Mouse (Mus musculus) 416B (cell line): ENCODE measurements around the gene Atp5mpl.

Experiments used
- DNase-seq: peaks from one replicate; pipeline ENCODE4 v3.0.0; 2011; ENCODE audit warnings: low read depth

Atp5mpl gene

GRCm38 (mm10) chr12:111950486-111950885 is 16.3 kb downstream of the Atp5mpl start:
- no peak for DNase-seq

DNA sequence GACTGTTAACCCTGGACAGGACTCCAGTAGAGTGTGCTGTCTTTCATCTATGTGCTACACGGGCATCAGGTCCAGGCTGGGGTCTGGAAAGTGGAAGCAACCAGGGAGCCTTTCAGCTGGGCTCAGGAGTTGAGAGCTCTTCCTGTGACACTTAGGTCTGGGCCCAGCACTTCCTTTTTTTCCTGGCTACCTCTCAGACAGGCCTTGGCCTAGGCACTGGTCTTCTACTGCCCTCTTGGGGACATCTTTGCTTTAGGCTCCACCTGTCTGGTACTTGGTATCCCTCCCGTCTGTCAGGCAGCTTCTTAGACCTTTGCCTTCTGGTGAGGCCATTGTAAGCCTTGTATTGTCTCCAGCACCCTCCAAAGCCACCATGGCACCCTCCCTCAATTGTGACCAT is 20.1 kb downstream of the Atp5mpl start:
- DNase-seq, result peak; percentile 96

- peak; percentile 88 for DNase-seq
Measured at GRCm38 (mm10) chr12:111945765-111946655, 20.8 kb downstream of the Atp5mpl start.

- DNase-seq, result peak; percentile 96
Measured at GRCm38 (mm10) chr12:111945115-111945514, 21.7 kb downstream of the Atp5mpl start.

- DNase-seq, result peak; percentile 94
Measured at GRCm38 (mm10) chr12:111944065-111944987, 22.5 kb downstream of the Atp5mpl start.

DNA sequence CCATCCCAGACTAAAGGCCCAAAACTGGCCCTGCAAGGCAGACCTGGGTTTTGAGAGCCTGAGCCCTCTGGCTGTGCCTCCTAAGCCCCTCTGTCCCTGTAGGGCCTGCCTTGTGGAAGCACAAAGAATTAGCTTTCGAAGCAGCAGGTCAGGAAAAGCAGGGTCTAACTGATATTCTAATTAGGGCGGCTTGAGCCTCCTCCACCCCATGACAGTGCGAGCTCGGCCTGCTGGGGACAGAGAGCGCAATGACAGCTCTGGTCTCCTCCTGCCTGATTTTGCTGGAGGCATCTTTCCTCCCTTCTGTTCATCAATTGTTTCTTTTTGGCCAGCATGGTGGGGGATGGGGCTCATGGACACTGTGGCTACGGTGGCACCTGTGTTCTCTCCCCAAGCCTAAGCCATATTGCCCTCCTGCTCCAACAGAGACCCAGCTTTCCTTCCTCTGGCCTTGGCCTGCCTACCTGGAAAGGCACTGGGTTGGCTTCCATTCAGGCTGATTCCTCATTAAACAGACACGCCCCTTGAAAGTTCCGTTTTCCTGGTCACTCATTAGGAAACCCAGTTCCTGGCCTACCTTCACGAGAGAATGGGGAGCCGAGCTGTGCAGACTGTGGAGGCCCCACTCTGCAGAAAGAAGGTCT is 23.2 kb downstream of the Atp5mpl start:
- DNase-seq, result peak; percentile 65

- no peak for DNase-seq
Measured at GRCm38 (mm10) chr12:111938623-111939177, 28.1 kb downstream of the Atp5mpl start.

DNA sequence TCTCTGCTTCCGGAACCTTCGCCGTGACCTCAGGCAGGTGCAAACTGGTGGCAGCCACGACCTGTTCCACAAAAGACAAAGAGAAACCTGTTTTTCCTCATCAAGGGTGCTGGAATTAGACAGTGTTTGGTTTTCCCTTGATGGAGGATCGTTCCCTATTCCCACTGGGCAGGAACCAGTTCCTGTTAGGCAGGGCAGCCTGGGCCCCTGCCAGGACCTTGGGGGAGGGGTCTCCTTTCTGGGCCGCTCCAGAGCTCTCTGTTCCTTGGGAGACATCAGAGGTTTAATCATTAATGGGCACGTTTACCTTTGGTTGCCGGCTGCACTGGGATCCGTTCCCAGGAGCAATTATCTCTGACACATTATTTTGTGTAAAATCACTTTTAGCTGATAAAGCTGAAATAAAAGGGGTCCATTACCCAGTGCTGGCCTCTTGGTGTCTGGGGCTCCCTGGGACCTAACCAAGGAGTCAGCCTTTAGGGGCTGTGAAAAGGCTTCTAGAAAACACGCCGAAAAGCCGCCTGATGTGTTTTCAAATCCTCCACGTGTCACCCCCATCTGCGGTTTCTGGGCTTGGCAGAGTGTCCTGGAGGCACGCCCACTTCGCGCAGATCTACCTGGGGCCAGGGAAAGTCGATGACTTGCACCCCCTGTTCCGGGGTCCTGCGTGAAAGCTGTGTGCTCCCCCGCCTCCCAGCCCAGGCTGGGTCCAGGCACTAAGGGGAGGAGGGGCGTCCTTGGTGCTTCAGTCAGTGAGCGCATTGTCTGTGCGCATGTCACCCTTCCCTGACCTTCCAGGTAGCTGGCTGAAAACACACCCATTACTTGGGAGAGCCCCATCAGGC is 29.8 kb downstream of the Atp5mpl start:
- no peak for DNase-seq

DNA sequence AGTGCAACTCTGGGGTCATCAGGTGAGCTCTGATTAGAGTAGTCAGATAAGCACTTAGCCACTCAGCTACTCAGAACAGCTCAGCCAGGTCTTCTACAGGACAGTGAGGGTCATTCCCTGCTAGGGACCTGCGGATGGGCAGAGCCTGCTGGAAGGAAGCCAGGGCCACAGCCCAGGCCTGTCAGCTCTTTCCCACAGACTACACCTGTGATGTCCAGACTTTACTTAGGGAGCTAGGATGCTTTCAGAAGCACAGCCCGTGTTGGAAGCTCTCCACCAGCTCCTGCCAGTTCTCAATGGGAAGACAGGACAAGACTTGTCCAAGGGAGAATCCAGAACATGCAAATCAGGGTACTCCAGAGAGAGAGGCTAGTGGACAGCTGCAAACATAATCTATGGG is 32.8 kb downstream of the Atp5mpl start:
- DNase-seq, result peak; percentile 16

DNA sequence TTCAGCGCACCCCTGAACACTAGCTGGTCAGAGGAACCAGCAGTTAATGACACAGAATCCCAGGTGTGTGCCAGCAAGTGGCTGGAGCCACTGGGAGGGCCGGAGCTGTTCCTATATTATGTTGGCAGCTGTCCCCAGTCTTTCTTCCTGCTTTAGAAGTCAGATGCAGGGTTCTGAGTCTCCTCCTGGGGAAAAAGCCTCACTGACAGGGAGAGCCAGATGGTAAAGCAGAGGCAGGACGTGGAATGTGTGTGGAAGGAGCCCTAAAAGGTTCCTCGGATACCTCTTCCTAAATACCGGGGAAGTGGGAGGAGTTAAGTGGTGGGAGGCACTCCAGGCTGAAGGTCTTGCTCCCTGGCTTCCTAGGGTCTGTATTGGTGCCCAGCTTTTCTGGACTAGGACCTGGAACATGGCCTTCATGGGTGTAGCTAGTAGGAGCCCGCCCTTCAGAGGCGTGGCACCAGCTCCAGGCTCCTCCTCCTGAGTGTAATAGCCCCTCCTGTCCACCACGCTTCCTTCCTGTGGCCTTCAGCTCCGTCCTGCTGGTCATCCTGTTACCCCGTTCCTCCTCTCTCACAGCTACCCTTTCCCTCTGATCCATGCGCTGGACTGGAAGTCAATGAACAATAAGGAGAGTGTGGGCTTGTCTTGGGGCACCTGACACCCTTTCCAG is 33.6 kb downstream of the Atp5mpl start:
- DNase-seq, result peak; percentile 92

DNA sequence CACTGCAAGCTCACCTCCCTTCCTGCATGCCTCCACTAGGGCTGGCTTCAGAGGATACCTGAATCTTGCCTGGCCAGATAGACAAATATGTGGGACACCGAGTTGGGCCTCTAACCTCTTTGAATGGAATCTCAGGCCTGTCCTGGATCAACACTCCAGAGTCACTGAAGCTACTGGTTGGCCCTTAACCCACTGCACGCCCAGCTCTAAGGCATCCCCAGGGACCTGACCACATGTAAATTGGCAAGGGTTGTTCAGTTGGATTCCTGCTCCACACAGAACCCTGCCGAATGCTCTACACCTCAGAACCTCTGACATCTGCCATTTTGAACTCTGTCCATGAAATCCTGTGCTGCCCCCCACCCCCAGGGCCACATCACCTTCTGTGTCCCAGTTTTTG is 34.3 kb downstream of the Atp5mpl start:
- no peak for DNase-seq

DNA sequence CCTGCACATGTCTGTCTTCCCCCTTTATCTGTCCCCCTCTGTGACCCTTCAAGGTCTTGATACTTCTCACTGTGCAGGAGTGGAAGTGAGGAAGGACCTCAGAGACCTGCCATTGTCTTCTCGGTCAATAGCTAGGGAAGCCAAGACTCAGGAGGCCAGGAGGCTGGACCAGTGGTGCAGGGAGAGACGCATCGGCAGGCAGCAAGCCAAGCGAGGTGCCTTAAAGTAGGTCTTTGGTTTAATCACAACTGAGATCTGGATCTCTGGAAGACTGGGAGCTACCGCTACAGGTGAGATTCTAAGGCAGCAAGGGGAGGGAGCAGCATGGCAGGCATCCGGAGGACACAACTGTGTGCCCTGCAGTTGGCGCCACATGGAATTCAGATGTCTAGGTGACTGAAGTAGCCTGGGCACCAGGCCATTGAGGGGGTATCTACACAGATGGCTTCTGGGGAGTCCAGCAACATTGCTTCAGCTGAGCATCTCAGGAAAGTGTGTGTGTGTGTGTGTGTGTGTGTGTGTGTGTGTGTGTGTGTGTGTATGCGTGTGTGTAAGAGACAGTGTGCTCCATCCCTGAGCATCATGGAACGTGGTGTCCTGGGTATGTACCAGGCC is 35.3 kb downstream of the Atp5mpl start:
- DNase-seq, result no peak

GRCm38 (mm10) chr12:111928411-111928966 is 38.3 kb downstream of the Atp5mpl start:
- no peak for DNase-seq

GRCm38 (mm10) chr12:111927338-111927737 is 39.4 kb downstream of the Atp5mpl start:
- peak; percentile 30 for DNase-seq

DNA sequence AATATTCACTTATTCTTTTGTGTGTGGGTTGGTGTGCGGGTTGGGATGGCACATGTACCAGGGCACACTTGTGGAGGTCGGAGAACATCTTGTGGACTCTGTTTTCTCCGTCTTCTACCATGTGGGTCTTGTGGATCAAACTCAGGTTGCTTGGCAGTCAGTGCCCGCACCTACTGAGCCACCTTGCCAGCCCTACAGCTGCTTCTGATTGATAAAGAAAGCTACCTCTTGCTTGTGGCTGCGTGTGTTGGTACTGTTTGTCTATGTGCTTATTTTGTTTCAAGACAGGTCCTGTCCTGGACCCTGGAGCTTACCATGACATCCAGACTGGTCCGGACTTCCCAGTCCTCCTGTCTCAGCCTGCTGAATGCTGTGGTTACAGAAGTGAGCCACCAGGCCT is 43.7 kb downstream of the Atp5mpl start:
- DNase-seq, result no peak

- DNase-seq, result peak; percentile 71
Measured at GRCm38 (mm10) chr12:111920046-111920445, 46.7 kb downstream of the Atp5mpl start.

DNA sequence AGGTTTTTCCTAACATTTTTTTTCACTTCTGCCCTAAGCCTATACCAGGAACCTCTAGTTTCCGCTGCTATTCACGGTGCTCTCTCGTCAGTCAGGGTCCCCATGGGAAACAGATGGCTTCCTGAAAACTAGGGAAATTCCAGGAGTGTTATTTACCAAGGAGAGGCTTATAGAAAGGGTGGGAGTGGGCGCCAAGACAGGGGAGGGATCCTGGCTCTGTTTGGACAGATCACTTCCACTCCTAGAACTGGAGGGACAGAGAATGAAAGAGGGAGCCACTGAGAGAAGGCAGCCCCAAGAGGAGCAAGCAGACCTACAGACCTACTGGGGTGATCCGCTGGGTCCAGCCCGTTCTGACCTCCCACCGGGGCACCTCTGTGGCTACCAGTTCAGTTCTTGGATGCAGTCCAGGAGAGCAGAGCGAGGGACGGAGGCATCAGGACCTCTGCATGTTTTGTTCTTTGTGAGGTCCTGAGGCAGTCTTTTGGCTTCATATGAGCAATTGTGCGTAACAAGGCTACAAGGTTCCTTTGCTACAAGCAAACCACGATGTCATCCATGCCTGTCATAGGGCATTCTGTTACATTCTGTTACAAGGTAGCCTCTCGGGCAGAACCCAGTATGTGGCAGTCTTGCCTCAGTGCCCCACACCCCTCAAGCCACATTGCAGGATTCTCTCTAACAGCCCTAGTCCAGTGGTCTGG is 50.1 kb downstream of the Atp5mpl start:
- DNase-seq, result no peak

DNA sequence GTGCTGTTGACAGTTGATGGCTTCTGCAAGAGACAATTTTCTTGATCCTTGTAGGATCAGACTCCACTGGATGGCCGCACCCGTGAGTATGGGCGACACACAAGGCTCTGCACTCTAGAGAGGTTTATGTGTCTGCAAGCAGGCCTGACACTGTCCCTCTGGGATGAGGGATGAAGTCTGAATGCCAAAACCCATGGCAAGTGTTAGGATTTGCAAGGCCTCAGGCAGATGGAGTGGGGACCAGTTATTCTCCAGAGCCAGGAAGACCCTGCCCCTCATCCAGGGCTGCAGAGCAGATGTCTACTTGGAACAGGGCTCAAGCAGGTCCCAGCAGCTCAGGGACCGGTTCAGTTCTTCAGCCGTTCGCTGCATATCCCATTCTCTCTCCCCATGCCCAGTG is 51.0 kb downstream of the Atp5mpl start:
- no peak for DNase-seq

DNA sequence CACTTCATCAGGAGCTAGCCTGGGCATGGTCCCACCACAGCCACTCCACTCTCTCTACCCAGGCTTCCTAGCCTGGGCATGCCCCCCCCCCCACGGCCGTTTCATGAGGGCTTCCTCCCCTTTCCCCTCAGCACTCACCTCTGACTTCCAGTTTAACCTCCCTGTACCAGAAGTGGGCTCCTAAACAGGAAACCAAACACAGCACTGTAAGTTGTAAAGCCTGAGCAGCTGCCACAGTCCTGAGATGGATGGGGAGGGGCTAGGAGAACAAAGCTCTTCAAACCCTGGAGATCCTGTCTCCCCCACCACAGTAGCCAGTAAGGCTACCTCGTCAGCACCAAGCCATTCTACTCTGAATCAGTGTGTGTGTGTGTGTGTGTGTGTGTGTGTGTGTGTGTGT is 52.7 kb downstream of the Atp5mpl start:
- peak; percentile 53 for DNase-seq
